Mouse (Mus musculus): ENCODE results near the gene Olfr968. TPM values are rescaled to one million over a fixed set of nuclear protein-coding genes. Genes with fewer than 3 reads are reported as not detected.

The Olfr968 gene
- polyA plus RNA-seq (2012; rRNA removed): not detected in 2 replicates

DNA sequence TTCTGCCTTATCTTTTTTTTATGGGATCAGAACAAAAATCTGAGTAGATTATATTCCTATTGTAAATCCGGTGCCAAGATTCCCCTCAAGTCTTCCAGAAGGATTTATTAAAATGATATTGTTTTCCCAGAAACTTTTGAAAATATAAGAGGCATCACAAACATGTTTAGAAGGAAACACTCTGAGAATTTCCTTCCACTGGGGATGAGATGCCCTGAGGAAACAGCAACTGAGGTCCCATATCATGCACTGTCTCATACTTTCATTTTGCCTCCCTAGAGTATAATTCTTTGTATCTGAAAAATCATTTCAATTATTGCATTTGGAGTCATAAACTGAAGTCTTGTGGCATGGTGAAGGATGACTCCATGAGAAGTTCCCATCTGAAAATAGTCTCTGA is at the start of gene Olfr968:
Gene Olfr968, minus strand, starts transcription at position 101 of the 400 bp plus-strand sequence.

GRCm38 (mm10) chr9:39808560-39808959 is 25.5 kb upstream of the Olfr968 start, which contains the start of gene Olfr970:
TSS of gene Olfr970 (plus strand) at chr9:39808860.

GRCm38 (mm10) chr9:39790558-39790957 is 7.5 kb upstream of the Olfr968 start, which contains the start of gene Olfr969:
TSS of gene Olfr969 (plus strand) at chr9:39790945.

DNA sequence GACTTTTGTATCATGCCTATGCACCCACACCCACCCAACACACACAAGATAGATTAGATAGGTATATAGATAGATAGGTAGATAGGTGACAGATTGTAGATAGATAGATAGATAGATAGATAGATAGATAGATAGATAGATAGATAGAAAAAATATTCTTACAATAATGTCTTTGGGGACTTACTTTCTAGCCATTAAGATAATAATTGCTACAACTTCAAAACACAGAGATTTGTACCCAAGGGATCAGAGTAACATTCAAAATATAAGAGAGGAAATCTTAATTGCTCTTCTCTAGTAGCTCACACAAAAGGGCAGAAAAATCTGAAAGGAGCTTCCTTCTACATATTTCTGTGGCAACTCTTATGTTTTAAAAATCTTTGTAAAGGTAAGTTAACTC is 37.1 kb downstream of the Olfr968 start, which contains the start of gene Olfr967:
Gene Olfr967, plus strand, starts transcription at position 301 of the 400 bp plus-strand sequence.

GRCm38 (mm10) chr9:39730678-39731077 is 52.4 kb downstream of the Olfr968 start, which contains the start of gene Olfr150:
TSS of gene Olfr150 (plus strand) at chr9:39730978.

Other genes starting within 250 kb of the Olfr968 start
- not detected in 2 replicates for gene Olfr958, start 229.2 kb downstream of the Olfr968 start, polyA plus RNA-seq (2012; rRNA removed)
- gene Olfr959, start 207.7 kb downstream of the Olfr968 start, polyA plus RNA-seq (2012; rRNA removed): 0.05 and 0.07 TPM in 2 replicates
- gene AW551984, start 178.8 kb downstream of the Olfr968 start, polyA plus RNA-seq (2012; rRNA removed): 113 and 134 TPM in 2 replicates
- gene Olfr148, start 172.6 kb downstream of the Olfr968 start, polyA plus RNA-seq (2012; rRNA removed): not detected in 2 replicates
- gene Olfr960, start 161.9 kb downstream of the Olfr968 start, polyA plus RNA-seq (2012; rRNA removed): not detected in 2 replicates
- not detected in 2 replicates for gene Olfr961, start 138.2 kb downstream of the Olfr968 start, polyA plus RNA-seq (2012; rRNA removed)
- not detected in 2 replicates for gene Olfr963, start 116.0 kb downstream of the Olfr968 start, polyA plus RNA-seq (2012; rRNA removed)
- not detected in 2 replicates for gene Olfr149, start 76.1 kb downstream of the Olfr968 start, polyA plus RNA-seq (2012; rRNA removed)
- gene Olfr965, start 71.9 kb downstream of the Olfr968 start, polyA plus RNA-seq (2012; rRNA removed): not detected in 2 replicates
- not detected in 2 replicates for gene Olfr150, start 52.3 kb downstream of the Olfr968 start, polyA plus RNA-seq (2012; rRNA removed)
- gene Olfr967, start 37.0 kb downstream of the Olfr968 start, polyA plus RNA-seq (2012; rRNA removed): not detected in 2 replicates
- not detected in 2 replicates for gene Olfr969, start 7.7 kb upstream of the Olfr968 start, polyA plus RNA-seq (2012; rRNA removed)
- not detected in 2 replicates for gene Olfr970, start 25.6 kb upstream of the Olfr968 start, polyA plus RNA-seq (2012; rRNA removed)
- gene Olfr971, start 53.6 kb upstream of the Olfr968 start, polyA plus RNA-seq (2012; rRNA removed): not detected in 2 replicates
- not detected in 2 replicates for gene Olfr972, start 83.2 kb upstream of the Olfr968 start, polyA plus RNA-seq (2012; rRNA removed)
- gene Olfr229, start 124.1 kb upstream of the Olfr968 start, polyA plus RNA-seq (2012; rRNA removed): not detected in 2 replicates
- not detected in 2 replicates for gene Olfr974, start 154.2 kb upstream of the Olfr968 start, polyA plus RNA-seq (2012; rRNA removed)
- 0.04 and 0.09 TPM in 2 replicates for gene Olfr975, start 168.8 kb upstream of the Olfr968 start, polyA plus RNA-seq (2012; rRNA removed)
- not detected in 2 replicates for gene Olfr976, start 177.9 kb upstream of the Olfr968 start, polyA plus RNA-seq (2012; rRNA removed)
- gene Olfr978, start 208.9 kb upstream of the Olfr968 start, polyA plus RNA-seq (2012; rRNA removed): not detected in 2 replicates
- gene Olfr979, start 220.2 kb upstream of the Olfr968 start, polyA plus RNA-seq (2012; rRNA removed): not detected in 2 replicates
- gene Olfr980, start 226.3 kb upstream of the Olfr968 start, polyA plus RNA-seq (2012; rRNA removed): not detected in 2 replicates
- gene Olfr981, start 238.2 kb upstream of the Olfr968 start, polyA plus RNA-seq (2012; rRNA removed): not detected in 2 replicates